Mouse (Mus musculus): ENCODE measurements at regions not wholly inside any gene's neighbourhood (a gene's known extent, or its start where the extent isn't known, plus 50 kb on each side); places are given as distances from the start of the nearest gene placed in this dataset.
"Not testable (repeated sequence)": the region's sequence is repeated elsewhere in the genome, so short reads cannot be mapped to it uniquely, and the experiment has no call there.

DNA sequence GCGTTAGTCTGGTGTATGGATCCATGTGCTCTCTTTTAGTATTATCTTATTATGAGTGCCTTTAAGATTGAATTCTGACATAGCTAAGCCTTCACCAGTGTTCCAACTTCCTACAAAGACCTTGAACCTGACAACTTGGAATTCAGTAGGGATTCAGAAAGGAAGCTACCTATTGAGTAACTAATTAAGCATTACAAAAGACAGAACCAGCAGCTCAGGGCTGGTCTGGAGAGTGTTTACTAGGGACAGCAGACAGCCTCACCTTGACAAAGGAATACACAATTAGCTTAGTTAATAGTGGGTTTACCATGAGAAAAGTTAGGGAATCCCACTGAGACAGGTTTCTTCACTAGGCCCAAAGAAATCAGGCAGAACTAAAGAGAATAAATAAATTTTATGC is 202.6 kb upstream of the Cntn5 start:
- not testable (repeated sequence) for TF ChIP-seq CTCF (IDR thresholded peaks at IDR 0.05; ENCODE audit: extremely low read depth, insufficient read depth, insufficient read length, insufficient replicate concordance); POLR2A (IDR thresholded peaks at IDR 0.05; ENCODE audit: low read depth, low read length)
